Mouse (Mus musculus) CH12.LX (cell line): Measurements from ENCODE around the gene Krtap28-13. TPM values are rescaled to one million over a fixed set of nuclear protein-coding genes. Genes with fewer than 3 reads are reported as not detected.

ENCODE experiments used
- DNase-seq: peaks from one replicate; pipeline ENCODE4 v3.0.0-alpha.2; 2013; ENCODE audit errors: extremely low read depth
- H3K27ac ChIP-seq: 2 replicates; pipeline ENCODE4 v1.5.1; 2012; ENCODE audit warnings: low read depth, mild to moderate bottlenecking, control low read depth, moderate library complexity; ENCODE audit not compliant: insufficient read depth
- H3K27me3 ChIP-seq: replicated peaks from 2 replicates; pipeline ENCODE3; 2012; ENCODE audit warnings: inconsistent platforms
- H3K36me3 ChIP-seq, 2 experiments: replicated peaks in 1 of 2; 2 replicates each; pipeline versions ENCODE3 to v1.6.1; 2012; ENCODE audit warnings: inconsistent platforms in 1 of 2, low read length in 1 of 2, mild to moderate bottlenecking in 1 of 2, mixed read lengths in 1 of 2, moderate library complexity in 1 of 2; ENCODE audit not compliant: control insufficient read depth in 1 of 2, insufficient read depth in 1 of 2
- H3K4me1 ChIP-seq, 2 experiments: 2 replicates each; pipeline ENCODE4 v1.6.1; 2012; ENCODE audit warnings: inconsistent platforms in 1 of 2, moderate library complexity in 1 of 2; ENCODE audit not compliant: insufficient read depth in 2 of 2, control insufficient read depth in 1 of 2
- H3K4me2 ChIP-seq: 2 replicates; pipeline ENCODE4 v1.6.1; 2012; ENCODE audit warnings: low read depth, mild to moderate bottlenecking, control low read depth; ENCODE audit not compliant: poor library complexity, insufficient read depth, severe bottlenecking
- H3K4me3 ChIP-seq, 3 experiments: fragments of 150-350 bp in 1 of 3; sonication (generic) in 1 of 3; replicated peaks in 1 of 3; 2 replicates each; pipeline versions ENCODE3 to v1.5.1; 2011 to 2012; ENCODE audit warnings: low read depth in 2 of 3, low read length in 2 of 3, mild to moderate bottlenecking in 2 of 3, moderate library complexity in 2 of 3, control low read depth in 1 of 3, improper control_type of control experiment in 1 of 3, inconsistent platforms in 1 of 3, mixed read lengths in 1 of 3; ENCODE audit not compliant: poor library complexity in 1 of 3
- H3K79me2 ChIP-seq: replicated peaks from 2 replicates; pipeline ENCODE4 v1.6.1; 2012; ENCODE audit warnings: mild to moderate bottlenecking, moderate library complexity; ENCODE audit not compliant: control insufficient read depth, poor library complexity, insufficient read depth, severe bottlenecking; ENCODE audit errors: extremely low read depth
- H3K9ac ChIP-seq: 2 replicates; pipeline ENCODE4 v1.6.1; 2012; ENCODE audit warnings: low read depth, mild to moderate bottlenecking, control low read depth, moderate library complexity; ENCODE audit not compliant: insufficient read depth
- H3K9me3 ChIP-seq: replicated peaks from 2 replicates; pipeline ENCODE3; 2012; ENCODE audit warnings: low read length, inconsistent platforms, mixed read lengths
- BHLHE40 ChIP-seq: IDR thresholded peaks from 2 replicates; pipeline ENCODE4 v1.6.1; 2011; ENCODE audit warnings: mild to moderate bottlenecking, low read depth, low read length, improper control_type of control experiment
- E2F4 ChIP-seq: IDR thresholded peaks from 2 replicates; pipeline ENCODE4 v1.6.1; 2011; ENCODE audit warnings: low read depth, low read length, improper control_type of control experiment; ENCODE audit not compliant: insufficient replicate concordance
- EP300 ChIP-seq: IDR thresholded peaks from 2 replicates; pipeline ENCODE4 v1.6.1; 2011; ENCODE audit warnings: low read length, improper control_type of control experiment
- ETS1 ChIP-seq: conservative IDR thresholded peaks from 2 replicates; pipeline ENCODE4 v1.6.1; 2012; ENCODE audit warnings: low read depth, mild to moderate bottlenecking, inconsistent platforms, low read length, improper control_type of control experiment, moderate library complexity
- GABPA ChIP-seq: IDR thresholded peaks from 2 replicates; pipeline ENCODE4 v1.6.1; 2012; ENCODE audit warnings: low read depth, low read length, improper control_type of control experiment, inconsistent platforms; ENCODE audit not compliant: insufficient replicate concordance
- IRF4 ChIP-seq: IDR thresholded peaks from 2 replicates; pipeline ENCODE4 v1.6.1; 2014; ENCODE audit warnings: low read depth, mild to moderate bottlenecking, inconsistent platforms, low read length, improper control_type of control experiment
- JUN ChIP-seq: IDR thresholded peaks from 2 replicates; pipeline ENCODE4 v1.6.1; 2011; ENCODE audit warnings: low read depth, mild to moderate bottlenecking, low read length, improper control_type of control experiment, moderate library complexity; ENCODE audit not compliant: insufficient read depth
- KAT2A ChIP-seq: IDR thresholded peaks from 2 replicates; pipeline ENCODE4 v1.6.1; 2012; ENCODE audit warnings: low read length, improper control_type of control experiment, inconsistent platforms; ENCODE audit not compliant: insufficient replicate concordance
- MAZ ChIP-seq: IDR thresholded peaks from 2 replicates; pipeline ENCODE4 v1.6.1; 2012; ENCODE audit warnings: low read depth, mild to moderate bottlenecking, inconsistent platforms, low read length, improper control_type of control experiment, moderate library complexity
- MXI1 ChIP-seq: IDR thresholded peaks from 2 replicates; pipeline ENCODE4 v1.6.1; 2011; ENCODE audit warnings: mild to moderate bottlenecking, low read depth, low read length, improper control_type of control experiment
- PAX5 ChIP-seq: IDR thresholded peaks from 2 replicates; pipeline ENCODE4 v1.6.1; 2012; ENCODE audit warnings: low read length, inconsistent platforms, mixed read lengths
- POLR2A ChIP-seq: IDR thresholded peaks from 2 replicates; pipeline ENCODE4 v1.6.1; 2011; ENCODE audit warnings: low read depth, mild to moderate bottlenecking, improper control_type of control experiment, low read length
- SIN3A ChIP-seq: IDR thresholded peaks from 2 replicates; pipeline ENCODE4 v1.6.1; 2012; ENCODE audit warnings: low read length, improper control_type of control experiment, inconsistent platforms
- SMC3 ChIP-seq: IDR thresholded peaks from 2 replicates; pipeline ENCODE4 v1.6.1; 2011; ENCODE audit warnings: low read depth, low read length, improper control_type of control experiment
- TBP ChIP-seq: conservative IDR thresholded peaks from 2 replicates; pipeline ENCODE4 v1.6.1; 2011; ENCODE audit warnings: low read depth, low read length, improper control_type of control experiment
- TCF12 ChIP-seq: IDR thresholded peaks from 2 replicates; pipeline ENCODE4 v1.6.1; 2014; ENCODE audit warnings: low read depth, mild to moderate bottlenecking, inconsistent platforms, low read length, improper control_type of control experiment
- UBTF ChIP-seq: IDR thresholded peaks from 2 replicates; pipeline ENCODE4 v1.6.1; 2012; ENCODE audit warnings: low read depth, mild to moderate bottlenecking, inconsistent platforms, low read length, improper control_type of control experiment, moderate library complexity
- USF1 ChIP-seq: IDR thresholded peaks from 2 replicates; pipeline ENCODE4 v1.6.1; 2014; ENCODE audit warnings: low read depth, mild to moderate bottlenecking, inconsistent platforms, low read length, improper control_type of control experiment
- ZKSCAN1 ChIP-seq: IDR thresholded peaks from 2 replicates; pipeline ENCODE4 v1.6.1; 2012; ENCODE audit warnings: low read depth, inconsistent platforms, low read length, improper control_type of control experiment, borderline replicate concordance
- dilution Hi-C: fragments of 300-500 bp; cut with MboI; formaldehyde crosslinking; loops from 2 replicates; pipeline ENCODE4 v1.14.3; 2020; ENCODE audit warnings: low sequenced_read_pairs; ENCODE audit not compliant: extremely low pct_unique_long_range_greater_than_20kb, extremely low pct_ligation_motif_present
- in situ Hi-C: fragments of 300-500 bp; cut with MboI; formaldehyde crosslinking; loops from 3 replicates; pipeline ENCODE4 v1.14.3; 2019; ENCODE audit warnings: low sequenced_read_pairs, low pct_ligation_motif_present, low pct_unique_long_range_greater_than_20kb, mixed read lengths
- polyA plus RNA-seq: library from polyadenylated mRNA; unstranded; fragments of >175 nt; gene quantifications from 2 replicates; pipeline ENCODE4 v1.2.1, GENCODE M21; 2012; ENCODE audit warnings: low read depth; ENCODE audit not compliant: insufficient read length
- total RNA-seq, 2 experiments: library from RNA; depleted of rRNA; stranded (reverse); fragments of 300-350 nt in 1 of 2; fragments of >200 nt in 1 of 2; gene quantifications; 2 replicates each; pipeline ENCODE4 v1.2.3; 2012 to 2014

Krtap28-13 gene
- total and polyA plus RNA-seq, 3 experiments = not detected

GRCm38 (mm10) chr1:83091268-83091667 lies 30.5 kb downstream of the Krtap28-13 start:
- H3K27me3 ChIP-seq = no peaks in the 10 kb centered on the region
- TF ChIP-seq EP300 (no peak), KAT2A (no peak), MXI1 (no peak), E2F4 (no peak), JUN (no peak), PAX5 (no peak), TBP (no peak), TCF12 (no peak), UBTF (no peak), BHLHE40 (no peak), MAZ (no peak), SMC3 (no peak), SIN3A (no peak), POLR2A (no peak)
- no peaks in the 10 kb centered on the region for H3K79me2 ChIP-seq
- no peak overlapping the region for H3K9ac ChIP-seq
- DNase-seq = no peak
- no peaks in the 10 kb centered on the region for H3K36me3 ChIP-seq
- no peaks in the 10 kb centered on the region for H3K4me1 ChIP-seq
- in situ Hi-C loops (no loop called here), dilution Hi-C loops (no loop called here)
- no peak overlapping the region for H3K27ac ChIP-seq
- H3K9me3 ChIP-seq = no peaks in the 10 kb centered on the region
- no peak overlapping the region for H3K4me3 ChIP-seq
- no peak overlapping the region for H3K4me2 ChIP-seq

- H3K27me3 ChIP-seq = no peaks in the 10 kb centered on the region
These were observed 36.2 kb downstream of the Krtap28-13 start for GRCm38 (mm10) chr1:83096935-83097334.

GRCm38 (mm10) chr1:83099160-83099559 lies 38.4 kb downstream of the Krtap28-13 start:
- no peak for DNase-seq
- Histone ChIP-seq H3K27ac (no peak overlapping the region), H3K79me2 (no peaks in the 10 kb centered on the region), H3K4me1 (peaks cover 15 to 17% of the 10 kb centered on the region in 2 experiments), H3K4me2 (no peak overlapping the region), H3K27me3 (no peaks in the 10 kb centered on the region), H3K9ac (no peak overlapping the region), H3K4me3 (no peak overlapping the region), H3K36me3 (no peaks in the 10 kb centered on the region), H3K9me3 (no peaks in the 10 kb centered on the region)
- dilution Hi-C loops = no loop called here
- in situ Hi-C loops = no loop called here
- TF ChIP-seq IRF4 (peak; percentile 52; the same call in 1 of the 2 replicates), KAT2A (no peak), UBTF (no peak), ZKSCAN1 (no peak), GABPA (no peak)

More at GRCm38 (mm10) chr1:83096935-83097334, 36.2 kb downstream of the Krtap28-13 start:
- peaks cover 9 to 12% of the 10 kb centered on the region in 2 experiments; a peak in 3 of 4 replicates for H3K4me1 ChIP-seq
- no peak overlapping the region for H3K27ac ChIP-seq
- TF ChIP-seq TBP (no peak), ETS1 (no peak), USF1 (no peak)
- TF ChIP-seq, all 38 proteins: peak for 0
- Histone ChIP-seq H3K9me3 (no peaks in the 10 kb centered on the region), H3K36me3 (no peaks in the 10 kb centered on the region), H3K4me2 (no peak overlapping the region), H3K79me2 (no peaks in the 10 kb centered on the region), H3K4me3 (no peak overlapping the region), H3K9ac (no peak overlapping the region)
- dilution Hi-C loops = no loop called here
- no peak for DNase-seq
- in situ Hi-C loops = no loop called here
